Mouse (Mus musculus) c-Kit-positive CD71-positive TER-119-negative erythroid progenitor cells, embryonic 14.5 days (primary cell): ENCODE measurements around the gene Cwc25.

ENCODE experiments used
- DNase-seq: peaks from one replicate; pipeline ENCODE4 v3.0.0-alpha.2; 2013; ENCODE audit warnings: low read depth

The Cwc25 gene

DNA sequence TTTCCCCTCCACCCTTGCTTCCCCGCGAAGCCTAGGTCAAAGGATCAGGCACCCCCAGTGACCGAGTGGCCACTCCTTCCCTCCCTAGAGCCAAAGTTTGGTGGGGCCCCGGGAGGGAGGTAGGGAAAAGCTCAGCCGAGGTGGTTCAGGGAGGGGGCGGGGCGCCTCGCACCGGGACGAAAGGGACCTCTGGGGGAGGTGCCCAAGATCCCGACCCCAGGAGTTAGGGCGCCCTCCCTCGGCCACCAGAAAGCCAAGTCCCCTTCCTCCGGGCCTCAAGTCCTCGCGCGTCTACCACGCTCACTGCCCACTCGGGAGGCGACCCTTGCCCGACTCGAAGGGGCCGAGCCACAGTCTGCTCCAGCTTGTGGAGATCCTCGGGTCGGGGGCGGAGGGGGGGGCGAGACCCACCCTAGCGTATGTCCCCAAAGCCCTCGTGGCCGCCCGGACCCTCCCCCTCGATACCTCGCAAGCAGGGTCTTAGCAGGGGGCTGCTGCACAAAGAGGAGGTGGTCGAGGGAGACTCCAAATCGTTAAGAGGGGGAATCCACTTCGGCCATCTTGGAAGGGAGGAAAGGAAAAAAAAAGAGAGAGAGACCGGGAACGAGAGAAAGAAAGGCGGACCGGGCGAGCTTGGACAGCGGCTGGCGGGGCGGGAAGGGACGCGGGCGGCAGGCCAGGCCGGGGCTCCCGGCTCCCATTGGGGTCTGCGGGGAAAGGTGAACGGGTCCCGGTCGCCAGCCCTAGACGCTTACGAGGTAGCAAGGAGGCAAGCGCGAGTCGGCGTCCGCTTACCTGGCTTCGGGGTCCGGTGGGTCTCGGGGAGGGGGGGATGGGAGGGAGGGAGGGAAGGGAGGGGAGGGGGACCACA is 67.4 kb downstream of the Cwc25 start:
- no peak for DNase-seq

- DNase-seq, result no peak
These were observed 68.3 kb downstream of the Cwc25 start for GRCm38 (mm10) chr11:97697891-97698529.

- no peak for DNase-seq
These were observed 69.0 kb downstream of the Cwc25 start for GRCm38 (mm10) chr11:97697199-97697890.

DNA sequence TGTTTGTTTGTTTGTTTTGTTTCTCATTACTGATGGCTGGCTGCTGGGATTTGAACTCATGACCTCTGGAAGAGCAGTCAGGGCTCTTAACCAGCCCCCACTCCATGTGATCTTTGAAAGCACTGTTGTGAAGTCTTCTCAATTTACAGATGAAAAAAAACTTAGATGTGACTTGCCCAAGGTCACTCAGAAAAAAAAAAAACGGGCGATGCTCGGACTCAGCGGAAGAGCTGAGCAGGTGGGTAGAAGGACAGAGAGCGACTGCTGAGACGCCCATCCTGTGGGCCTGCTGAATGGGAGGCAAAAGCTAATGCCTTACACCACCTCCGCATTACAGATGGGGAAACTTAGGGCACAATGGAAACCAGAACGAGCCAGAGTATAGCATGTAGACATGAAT is 69.7 kb downstream of the Cwc25 start:
- no peak for DNase-seq

DNA sequence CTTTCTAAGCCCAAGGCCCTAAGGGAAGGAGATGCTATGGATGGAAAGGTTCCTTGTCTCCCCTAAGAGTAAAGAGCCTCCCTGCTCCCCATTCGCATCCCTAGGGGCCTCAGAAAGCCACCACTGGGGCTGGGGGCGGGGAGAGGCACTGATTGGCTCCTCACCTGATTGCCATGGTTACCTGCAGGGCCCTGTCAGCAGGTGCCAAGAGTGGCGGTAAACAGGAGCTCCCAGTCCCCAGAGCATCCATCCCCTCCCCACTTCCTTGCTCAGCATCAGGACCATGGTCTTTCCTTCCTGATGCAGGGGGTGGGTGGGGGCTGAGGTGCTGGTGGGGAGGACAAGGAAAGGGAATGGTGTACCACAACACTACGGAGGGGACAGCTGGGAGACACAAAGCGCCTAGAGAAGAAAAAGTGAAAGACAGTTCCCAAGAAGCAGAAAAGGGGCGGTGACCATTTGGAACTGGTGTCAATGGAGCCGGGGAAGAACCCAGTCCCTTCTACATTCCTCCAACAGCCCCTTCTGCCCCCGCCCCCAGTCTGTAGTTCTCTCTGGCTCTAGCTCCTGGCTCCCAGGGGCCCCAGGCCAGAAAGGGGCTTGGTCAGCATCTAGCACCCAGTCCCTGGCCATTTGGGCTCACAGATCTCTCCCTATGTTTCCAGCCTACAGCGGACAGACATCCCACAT is 70.5 kb downstream of the Cwc25 start:
- no peak for DNase-seq
